Mouse (Mus musculus): ENCODE data around the gene Atp5j.

- no peak for TF ChIP-seq CTCF (IDR thresholded peaks at IDR 0.05; ENCODE audit: low read depth)
- TF ChIP-seq EP300 (IDR thresholded peaks at IDR 0.05; ENCODE audit: low read depth): no peak
These were observed 33.2 kb downstream of the Atp5j start for GRCm38 (mm10) chr16:84802217-84802616.
